18 mouse cellular contexts compared by ENCODE assay signal in genomic region chr16:43332734-43333133, GRCm38 (mm10).
DNase-seq lines count a peak whose midpoint lies in the region; TF ChIP-seq lines count a peak whose summit lies in the region.
"Had no signal": no experiment of that assay in that cellular context is flagged by ENCODE, and none has a peak within 500 bp of the region (broad histone marks: within the 10 kb centered on the region; RNA-seq: fewer than 3 reads in every experiment).

No protein-coding gene starts in this region.

- no peak overlapping the region for H3K4me3 ChIP-seq in heart, embryonic 10.5 days
- H3K4me3 ChIP-seq in layer of hippocampus, adult 2 months, result no peak overlapping the region
- H3K4me3 ChIP-seq in embryonic facial prominence, embryonic 10.5 days, result no peak overlapping the region
- H3K4me3 ChIP-seq in small intestine, adult 2 months (ENCODE audit: low read depth, low read length), result no peak overlapping the region
- H3K4me3 ChIP-seq: embryonic facial prominence, embryonic 13.5 days; forebrain, embryonic 12.5 days; hindbrain, embryonic 15.5 days had no signal

- WGBS in heart, embryonic 10.5 days, result 27% methylated on average over 2 of the region's 2 CpGs
- 54% methylated on average over 2 of the region's 2 CpGs for WGBS in embryonic facial prominence, embryonic 10.5 days
- 27% methylated on average over 2 of the region's 2 CpGs for WGBS in small intestine, adult 2 months

- no peaks in the 10 kb centered on the region for H3K36me3 ChIP-seq in heart, embryonic 10.5 days
- H3K36me3 ChIP-seq in embryonic facial prominence, embryonic 10.5 days (replicated peaks), result no peaks in the 10 kb centered on the region
- no peaks in the 10 kb centered on the region for H3K36me3 ChIP-seq in small intestine, adult 2 months (ENCODE audit: control insufficient read depth, insufficient read depth, low read length)
- H3K36me3 ChIP-seq: embryonic facial prominence, embryonic 13.5 days; forebrain, embryonic 12.5 days; G1E; hindbrain, embryonic 15.5 days had no signal

- peaks cover 17% of the 10 kb centered on the region for H3K4me1 ChIP-seq in heart, embryonic 10.5 days
- H3K4me1 ChIP-seq in embryonic facial prominence, embryonic 10.5 days, result peaks cover 28% of the 10 kb centered on the region
- peaks cover 2% of the 10 kb centered on the region for H3K4me1 ChIP-seq in small intestine, adult 2 months (ENCODE audit: control insufficient read depth, insufficient read depth, insufficient read length, low read length)

- H3K27me3 ChIP-seq in heart, embryonic 10.5 days (ENCODE audit: insufficient read depth, poor library complexity, severe bottlenecking), result no peaks in the 10 kb centered on the region
- H3K27me3 ChIP-seq in embryonic facial prominence, embryonic 10.5 days (replicated peaks; ENCODE audit: low read depth, poor library complexity, severe bottlenecking), result no peaks in the 10 kb centered on the region
- H3K27me3 ChIP-seq in small intestine, adult 2 months (ENCODE audit: control insufficient read depth, insufficient read depth, low read length), result no peaks in the 10 kb centered on the region
- H3K27me3 ChIP-seq: embryonic facial prominence, embryonic 13.5 days; forebrain, embryonic 12.5 days; hindbrain, embryonic 15.5 days had no signal

- no peaks in the 10 kb centered on the region for H3K9me3 ChIP-seq in heart, embryonic 10.5 days
- no peaks in the 10 kb centered on the region for H3K9me3 ChIP-seq in embryonic facial prominence, embryonic 10.5 days
- H3K9me3 ChIP-seq: embryonic facial prominence, embryonic 13.5 days; forebrain, embryonic 12.5 days; G1E; hindbrain, embryonic 15.5 days had no signal

- intact Hi-C loops in heart, postnatal 25 days (cut with DNase I), result loop anchor here (5.0 kb wide), 1 partner anchor 45 kb away; no protein-coding TSS in a partner anchor

- H3K27ac ChIP-seq in heart, embryonic 10.5 days, result 0 out of 2 replicates have a peak overlapping the region, but pooled peaks have one; percentile 6
- 0 out of 2 replicates have a peak overlapping the region, but pooled peaks have one; percentile 24 for H3K27ac ChIP-seq in layer of hippocampus, adult 2 months
- 0 out of 2 replicates have a peak overlapping the region, but pooled peaks have one; percentile 20 for H3K27ac ChIP-seq in embryonic facial prominence, embryonic 10.5 days (replicated peaks)
- H3K27ac ChIP-seq in small intestine, adult 2 months (ENCODE audit: insufficient read depth, low read depth, low read length), result 0 out of 2 replicates have a peak overlapping the region, but pooled peaks have one; percentile 39
- H3K27ac ChIP-seq: embryonic facial prominence, embryonic 13.5 days; forebrain, embryonic 12.5 days; hindbrain, embryonic 15.5 days had no signal

- DNase-seq in heart, embryonic 10.5 days (ENCODE audit: low spot score), result no peak
- DNase-seq in heart, postnatal 25 days (ENCODE audit: low spot score), result no peak
- no peak for DNase-seq in layer of hippocampus, adult 2 months (ENCODE audit: low spot score in 2 of 2)
- DNase-seq in layer of hippocampus, postnatal 10 days (ENCODE audit: low spot score in 2 of 2), result no peak
- no peak for DNase-seq in embryonic facial prominence, embryonic 10.5 days (ENCODE audit: low spot score)
- no peak for DNase-seq in natural killer cell, adult 2 months (ENCODE audit: low spot score in 2 of 2)
- DNase-seq: adrenal gland, postnatal 10 days; B cell, adult 2 months; cerebellum, adult 11-12 months; cerebellum, adult 9-10 months; cerebellum, postnatal 25 days; gastrocnemius, postnatal 36 days; heart, postnatal 14 days had no signal

- TF ChIP-seq CTCF in layer of hippocampus, adult 2 months (conservative IDR thresholded peaks at IDR 0.05), result no peak
- TF ChIP-seq CTCF in small intestine, adult 2 months (IDR thresholded peaks at IDR 0.05; ENCODE audit: extremely low read depth, insufficient read length, insufficient replicate concordance, low read depth, low read length), result no peak

- no peak for TF ChIP-seq POLR2A in small intestine, adult 2 months (IDR thresholded peaks at IDR 0.05; ENCODE audit: low read depth, low read length)
